Mouse (Mus musculus) kidney, adult 2 months (tissue): ENCODE measurements around the gene Dusp10.

Experiments used
- CTCF ChIP-seq: fragments of 200-500 bp; conservative IDR thresholded peaks from 2 replicates; pipeline ENCODE4 v1.5.1; 2011; ENCODE audit warnings: low read depth, mild to moderate bottlenecking, control low read depth, low read length, moderate library complexity, mixed read lengths; ENCODE audit not compliant: insufficient read depth, insufficient read length
- POLR2A ChIP-seq: fragments of 200-500 bp; IDR thresholded peaks from one replicate; pipeline ENCODE4 v1.6.1; 2011; ENCODE audit warnings: low read depth, low read length, control low read depth

DNA sequence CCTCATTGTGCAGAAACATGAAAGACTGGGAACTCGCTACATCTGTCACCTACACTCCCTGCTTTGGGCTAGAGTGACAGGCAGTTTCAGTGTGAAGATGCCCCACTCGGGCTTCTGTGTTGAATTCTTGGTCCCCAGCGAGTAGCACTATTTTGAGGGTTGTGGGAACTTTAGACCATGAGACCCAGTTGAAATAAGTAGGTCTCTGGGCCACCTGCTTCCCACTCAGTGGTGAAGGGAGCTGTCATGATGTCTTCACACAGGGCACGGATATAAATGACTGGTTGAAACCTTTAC is 88.6 kb downstream of the Dusp10 start:
- no peak for TF ChIP-seq CTCF
- TF ChIP-seq POLR2A: no peak
